Mouse (Mus musculus) frontal cortex, postnatal 25 days (tissue): ENCODE results near the gene Phb2.
A peak's percentile ranks its signal among the peaks of the same experiment; 100 is the strongest.

Experiments
- DNase-seq, 2 experiments: peaks; one replicate each; pipeline ENCODE4 v3.0.0; 2022; ENCODE audit warnings: low spot score in 2 of 2

The Phb2 gene

GRCm38 (mm10) chr6:124722876-124723473, 10.8 kb downstream of the Phb2 start:
- DNase-seq: no peak

GRCm38 (mm10) chr6:124723541-124723940, 11.4 kb downstream of the Phb2 start:
- no peak for DNase-seq

GRCm38 (mm10) chr6:124724472-124724871, 12.3 kb downstream of the Phb2 start:
- no peak for DNase-seq

DNA sequence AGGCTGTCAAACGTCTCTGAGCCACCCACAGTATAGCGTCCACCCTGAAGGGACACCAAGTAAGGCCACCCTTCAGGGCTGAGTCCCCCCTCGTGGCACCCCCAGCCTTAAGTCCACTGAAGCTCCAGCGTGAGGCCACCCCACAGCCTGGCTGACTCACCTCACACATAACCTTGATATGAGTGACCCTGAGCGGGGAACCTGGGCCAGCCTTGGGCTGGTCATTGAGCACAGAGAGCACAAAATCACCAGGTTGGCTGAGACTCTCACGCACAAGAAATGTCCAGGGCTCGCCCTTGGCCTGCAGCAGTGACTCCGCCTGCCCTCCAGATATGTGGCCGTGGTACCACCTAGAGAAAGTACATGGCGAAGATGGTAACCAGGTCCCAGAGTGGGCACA, 16.5 kb downstream of the Phb2 start:
- DNase-seq: no peak

- no peak for DNase-seq
These were observed 17.9 kb downstream of the Phb2 start for GRCm38 (mm10) chr6:124729850-124730705.

- no peak for DNase-seq
These were observed 18.9 kb downstream of the Phb2 start for GRCm38 (mm10) chr6:124731038-124731437.

- no peak for DNase-seq
These were observed 20.6 kb downstream of the Phb2 start for GRCm38 (mm10) chr6:124732476-124733370.

GRCm38 (mm10) chr6:124734417-124734816, 22.3 kb downstream of the Phb2 start:
- no peak for DNase-seq

- no peak for DNase-seq
These were observed 24.9 kb downstream of the Phb2 start for GRCm38 (mm10) chr6:124737040-124737439.

GRCm38 (mm10) chr6:124738511-124739023, 26.4 kb downstream of the Phb2 start, which contains the start of gene Ptpn6:
Gene Ptpn6, minus strand, starts transcription at chr6:124738714.
- no peak for DNase-seq

GRCm38 (mm10) chr6:124739231-124739796, 27.2 kb downstream of the Phb2 start:
- DNase-seq: no peak

DNA sequence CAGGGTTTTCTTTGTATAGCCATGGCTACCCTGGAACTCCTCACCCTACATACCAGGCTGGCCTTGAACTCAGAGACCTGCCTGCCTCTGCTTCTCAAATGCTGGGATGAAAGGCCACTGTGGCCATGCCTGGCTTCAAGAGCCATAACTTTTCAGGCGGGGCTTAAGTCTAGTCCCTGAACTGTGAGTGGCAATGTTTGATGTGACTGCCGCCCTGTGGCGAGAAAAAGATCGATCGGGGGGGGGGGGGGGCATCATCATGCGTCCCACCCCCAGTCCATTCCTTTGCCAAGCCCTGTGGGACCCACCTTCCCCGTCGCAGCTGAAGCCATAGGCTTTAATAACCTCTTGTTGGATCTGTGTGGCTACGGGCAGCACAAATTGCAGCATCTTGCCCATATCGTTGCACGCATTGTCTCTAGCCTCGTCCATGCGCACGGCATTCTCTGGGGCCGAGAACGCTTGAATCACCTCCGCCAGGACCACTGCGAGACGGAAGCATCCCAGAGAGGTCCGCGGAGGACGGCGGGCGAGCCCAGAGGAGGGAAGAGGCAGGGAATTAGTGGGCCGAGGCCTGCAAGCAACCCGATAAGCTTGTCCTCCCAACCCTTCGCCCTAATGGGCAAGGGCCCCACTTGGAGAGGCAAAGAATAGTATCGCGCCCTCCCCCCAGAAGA, 28.2 kb downstream of the Phb2 start:
- DNase-seq: no peak

- DNase-seq: peak; percentile 77 to 78
These were observed 29.0 kb downstream of the Phb2 start, which contains the start of gene Grcc10 for GRCm38 (mm10) chr6:124740888-124741761. Gene Grcc10, minus strand, starts transcription at chr6:124741374.

DNA sequence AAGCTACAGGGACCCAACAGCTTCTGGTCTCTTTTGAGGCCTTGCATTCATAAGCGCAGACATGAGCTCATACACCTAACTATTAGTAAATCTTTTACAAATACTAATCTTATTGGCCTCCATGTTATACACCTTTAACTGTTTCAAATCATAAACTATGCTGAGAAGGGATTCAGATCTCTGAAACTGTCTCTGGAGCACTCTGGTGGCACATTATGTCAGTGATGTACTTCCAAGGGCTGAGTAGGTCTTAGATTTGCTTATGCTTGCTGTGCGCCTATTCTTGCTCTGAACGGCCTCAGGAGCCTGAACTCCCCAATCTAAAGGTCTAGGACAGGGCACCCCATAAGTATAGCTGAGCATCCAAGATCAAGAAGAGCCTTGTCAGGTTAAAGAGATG, 29.7 kb downstream of the Phb2 start:
- DNase-seq: no peak

- no peak for DNase-seq
These were observed 30.8 kb downstream of the Phb2 start for GRCm38 (mm10) chr6:124742839-124743514.

GRCm38 (mm10) chr6:124743647-124744046, 31.5 kb downstream of the Phb2 start:
- no peak for DNase-seq

DNA sequence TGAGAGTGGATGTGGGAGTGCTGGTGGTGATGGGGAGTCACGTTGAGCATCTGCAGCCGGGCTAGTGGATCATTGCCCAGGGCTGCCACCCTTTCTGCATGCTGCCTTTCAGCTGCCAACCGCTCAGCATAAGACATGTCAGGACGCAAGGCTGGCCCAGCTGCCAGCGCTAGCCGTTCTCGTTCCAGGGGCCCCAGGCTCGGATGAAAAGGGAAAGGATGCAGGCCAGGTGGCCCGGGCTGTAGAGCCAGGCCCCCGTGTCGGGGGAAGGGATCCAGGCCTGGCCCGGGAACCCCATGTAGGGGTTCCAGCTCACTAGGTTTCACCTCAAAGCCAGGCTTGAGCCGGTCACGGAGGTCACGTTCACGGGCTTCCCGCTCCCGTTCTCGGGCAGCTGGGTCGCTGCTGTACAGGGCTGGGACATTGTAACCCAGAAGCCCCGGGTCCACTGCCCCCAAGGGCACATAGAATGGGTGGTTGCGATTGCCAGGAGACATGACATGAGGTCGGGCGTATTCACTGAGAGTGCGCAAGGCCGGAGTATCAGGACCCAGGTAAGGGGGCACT, 32.7 kb downstream of the Phb2 start:
- DNase-seq: no peak

- peak; percentile 82 to 89 for DNase-seq
These were observed 33.6 kb downstream of the Phb2 start for GRCm38 (mm10) chr6:124745490-124746295.
